Mouse (Mus musculus) stomach, postnatal 0 days (tissue): ENCODE data around the gene Morc3. TPM values are rescaled to one million over a fixed set of nuclear protein-coding genes. Genes with fewer than 3 reads are reported as not detected.

Experiments
- ATAC-seq: fragments of 200-750 bp; cut with Nextera tagmentation; 2 replicates; pipeline ENCODE4 v1.8.0; 2017; ENCODE audit not compliant: low FRiP score, low TSS enrichment
- DNase-seq: peaks from one replicate; pipeline ENCODE4 v3.0.0-alpha.2; 2016; ENCODE audit warnings: low spot score
- H3K27ac ChIP-seq: fragments of 300-500 bp; sonication (generic); replicated peaks from 2 replicates; pipeline ENCODE4 v1.5.1; 2014; ENCODE audit warnings: mild to moderate bottlenecking, control low read depth
- H3K27me3 ChIP-seq: fragments of 300-500 bp; sonication (generic); 2 replicates; pipeline ENCODE4 v1.6.1; 2014; ENCODE audit warnings: low read length; ENCODE audit not compliant: control insufficient read depth, insufficient read depth
- H3K36me3 ChIP-seq: fragments of 300-500 bp; sonication (generic); 2 replicates; pipeline ENCODE4 v1.6.1; 2014; ENCODE audit warnings: low read length, mixed read lengths; ENCODE audit not compliant: control insufficient read depth, insufficient read depth
- H3K4me1 ChIP-seq: fragments of 300-500 bp; sonication (generic); replicated peaks from 2 replicates; pipeline ENCODE4 v1.6.1; 2014; ENCODE audit warnings: antibody characterized with exemption; ENCODE audit not compliant: control insufficient read depth, insufficient read depth
- H3K4me2 ChIP-seq: fragments of 300-500 bp; sonication (generic); replicated peaks from 2 replicates; pipeline ENCODE4 v1.6.1; 2014; ENCODE audit warnings: low read depth, mild to moderate bottlenecking, control low read depth, moderate library complexity
- H3K4me3 ChIP-seq: fragments of 300-500 bp; sonication (generic); 2 replicates; pipeline ENCODE4 v1.5.1; 2014; ENCODE audit warnings: low read depth, low read length, control low read depth
- H3K9ac ChIP-seq: fragments of 300-500 bp; sonication (generic); 2 replicates; pipeline ENCODE4 v1.6.1; 2014; ENCODE audit warnings: mild to moderate bottlenecking, low read length, control low read depth, mixed read lengths
- H3K9me3 ChIP-seq: fragments of 300-500 bp; sonication (generic); 2 replicates; pipeline ENCODE4 v1.6.1; 2016; ENCODE audit warnings: low read length; ENCODE audit not compliant: control insufficient read depth
- CTCF ChIP-seq: IDR thresholded peaks from 2 replicates; pipeline ENCODE4 v1.5.1; 2016; ENCODE audit warnings: antibody characterized with exemption, low read depth, mild to moderate bottlenecking, moderate library complexity
- EP300 ChIP-seq: optimal IDR thresholded peaks from 2 replicates; pipeline ENCODE3; 2016; ENCODE audit warnings: antibody characterized with exemption
- WGBS: fragments of 180-500 bp; shearing (Covaris S2); extraction: QIAGEN DNeasy Blood & Tissue Kit; methylation state at CpG from one replicate; pipeline ENCODE4 v1.1.7; 2014; 5-methylcytosine and 5-hydroxymethylcytosine counted together
- polyA plus RNA-seq: library from polyadenylated mRNA; unstranded; fragments of >200 nt; fragmentation: Nextera tagmentation; extraction: Ambion mirVana; gene quantifications from 2 replicates; pipeline ENCODE4 v1.2.1, GENCODE M21; 2015

Gene Morc3
- polyA plus RNA-seq, 1 experiment from 2014 or later = 17.9 TPM

- no peaks in the 10 kb centered on the region for H3K36me3 ChIP-seq
- H3K9ac ChIP-seq = no peak overlapping the region
- DNase-seq (no peak), ATAC-seq (no peak)
- H3K9me3 ChIP-seq = no peaks in the 10 kb centered on the region
- no peak overlapping the region for H3K4me3 ChIP-seq
- no peak overlapping the region for H3K4me2 ChIP-seq
- H3K27me3 ChIP-seq = no peaks in the 10 kb centered on the region
- H3K4me1 ChIP-seq = no peaks in the 10 kb centered on the region
- WGBS = 88% methylated on average over 2 of the region's 2 CpGs
- TF ChIP-seq EP300 (no peak), CTCF (no peak)
- H3K27ac ChIP-seq = no peak overlapping the region
Observed at GRCm38 (mm10) chr16:93834076-93834475, 2.2 kb downstream of the Morc3 start.

GRCm38 (mm10) chr16:93839049-93839448, 7.1 kb downstream of the Morc3 start:
- H3K4me2 ChIP-seq = no peak overlapping the region
- H3K27ac ChIP-seq = no peak overlapping the region
- 69% methylated on average over 1 of the region's 1 CpGs for WGBS
- ATAC-seq (no peak), DNase-seq (no peak)
- no peak overlapping the region for H3K4me3 ChIP-seq
- no peaks in the 10 kb centered on the region for H3K9me3 ChIP-seq
- TF ChIP-seq EP300 (no peak), CTCF (no peak)
- no peaks in the 10 kb centered on the region for H3K36me3 ChIP-seq
- no peaks in the 10 kb centered on the region for H3K4me1 ChIP-seq
- no peak overlapping the region for H3K9ac ChIP-seq
- H3K27me3 ChIP-seq = no peaks in the 10 kb centered on the region

- Histone ChIP-seq H3K4me1 (no peaks in the 10 kb centered on the region), H3K27ac (no peak overlapping the region), H3K27me3 (no peaks in the 10 kb centered on the region), H3K4me2 (no peak overlapping the region), H3K36me3 (peaks cover 13% of the 10 kb centered on the region), H3K4me3 (no peak overlapping the region), H3K9me3 (no peaks in the 10 kb centered on the region), H3K9ac (no peak overlapping the region)
- no peak for DNase-seq
- 98% methylated on average over 3 of the region's 3 CpGs for WGBS
- peak; percentile 38; the same call in 1 of the 2 replicates for ATAC-seq
- TF ChIP-seq CTCF = no peak
- no peak for TF ChIP-seq EP300
Observed at GRCm38 (mm10) chr16:93850527-93850926, 18.6 kb downstream of the Morc3 start.

GRCm38 (mm10) chr16:93859967-93860366, 28.0 kb downstream of the Morc3 start:
- Histone ChIP-seq H3K36me3 (peaks cover 35% of the 10 kb centered on the region), H3K4me1 (no peaks in the 10 kb centered on the region), H3K27me3 (no peaks in the 10 kb centered on the region), H3K9me3 (no peaks in the 10 kb centered on the region), H3K4me2 (no peak overlapping the region), H3K27ac (no peak overlapping the region), H3K4me3 (no peak overlapping the region), H3K9ac (no peak overlapping the region)
- TF ChIP-seq EP300 (no peak), CTCF (no peak)
- ATAC-seq = no peak
- no peak for DNase-seq
- 88% methylated on average over 4 of the region's 4 CpGs for WGBS

- peaks cover 32% of the 10 kb centered on the region for H3K36me3 ChIP-seq
- DNase-seq = no peak
Observed at GRCm38 (mm10) chr16:93860686-93861085, 28.8 kb downstream of the Morc3 start.

GRCm38 (mm10) chr16:93874841-93875240, 42.9 kb downstream of the Morc3 start:
- ATAC-seq = no peak
- TF ChIP-seq EP300 (no peak), CTCF (no peak)
- 81% methylated on average over 13 of the region's 13 CpGs for WGBS
- Histone ChIP-seq H3K27ac (no peak overlapping the region), H3K4me3 (no peak overlapping the region), H3K4me2 (no peak overlapping the region), H3K4me1 (no peaks in the 10 kb centered on the region), H3K9ac (no peak overlapping the region), H3K36me3 (peaks cover 21% of the 10 kb centered on the region; the same call in 1 of the 2 replicates), H3K9me3 (no peaks in the 10 kb centered on the region), H3K27me3 (no peaks in the 10 kb centered on the region)
- DNase-seq = no peak

More at GRCm38 (mm10) chr16:93860686-93861085, 28.8 kb downstream of the Morc3 start:
- Histone ChIP-seq H3K4me2 (no peak overlapping the region), H3K4me3 (no peak overlapping the region), H3K27ac (no peak overlapping the region), H3K27me3 (no peaks in the 10 kb centered on the region), H3K9me3 (no peaks in the 10 kb centered on the region), H3K9ac (no peak overlapping the region), H3K4me1 (no peaks in the 10 kb centered on the region)
- ATAC-seq = no peak
- TF ChIP-seq EP300 = no peak
- no peak for TF ChIP-seq CTCF
